Mouse (Mus musculus): Measurements from ENCODE around the gene Olfr1370. TPM values are rescaled to one million over a fixed set of nuclear protein-coding genes. Genes with fewer than 3 reads are reported as not detected.
"Not testable (repeated sequence)": the region's sequence is repeated elsewhere in the genome, so short reads cannot be mapped to it uniquely, and the experiment has no call there.

The Olfr1370 gene
- polyA plus RNA-seq (2015; fragmentation: Nextera tagmentation; extraction: Ambion mirVana): not detected in 2 replicates

DNA sequence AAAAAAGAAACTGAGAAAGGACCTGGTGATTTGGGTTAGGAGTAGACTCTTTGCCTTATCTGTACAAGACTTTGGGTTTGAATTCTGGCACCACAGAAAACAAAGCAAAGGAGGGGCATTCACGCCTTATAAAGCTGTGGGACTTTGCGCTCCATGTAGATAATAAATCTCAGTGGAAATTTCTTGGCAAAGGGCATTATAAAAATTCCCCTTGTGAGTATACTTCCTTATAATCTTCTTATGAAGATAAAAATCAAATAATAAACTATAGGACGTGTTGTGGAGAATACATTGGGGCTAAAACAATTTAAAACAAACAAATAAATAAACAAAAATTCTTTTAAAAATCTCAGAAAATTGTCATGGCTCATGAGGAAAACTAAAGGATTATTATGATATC lies at the start of gene Olfr1370:
Olfr1370 (minus strand) TSS at position 101 of the 400 bp plus-strand sequence.
- Histone ChIP-seq H3K4me2 (no peak within 1 kb of the TSS), H3K9ac (no peak within 1 kb of the TSS), H3K4me3 (replicated peaks) (no peak within 1 kb of the TSS), H3K27ac (no peak within 1 kb of the TSS), H3K4me1 (no peaks in the 10 kb centered on the region), H3K36me3 (no peaks in the 10 kb centered on the region), H3K9me3 (replicated peaks) (no peaks in the 10 kb centered on the region), H3K27me3 (no peaks in the 10 kb centered on the region)
- no peak for ATAC-seq (replicated peaks; ENCODE audit: low FRiP score)
- WGBS: 76% methylated on average over 3 of the region's 3 CpGs

DNA sequence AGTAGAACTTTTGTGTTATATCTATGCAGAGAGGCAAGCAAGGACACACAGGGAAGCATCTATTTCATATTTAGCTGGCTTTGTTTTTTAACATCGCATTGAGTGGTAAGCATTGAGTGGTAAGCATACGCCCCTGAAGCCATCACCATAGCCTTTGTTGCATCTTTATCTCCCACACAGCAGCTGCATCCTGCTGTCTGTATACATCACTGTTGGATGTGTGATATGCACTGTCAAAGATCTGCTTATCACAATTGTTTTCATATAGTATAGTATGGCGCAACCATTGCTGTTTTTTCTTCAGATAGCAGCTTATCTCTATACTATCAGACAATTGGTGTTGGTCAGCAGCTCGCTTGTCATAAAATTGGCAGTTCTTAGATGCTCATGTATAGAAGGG lies 39.4 kb upstream of the Olfr1370 start:
- no peak overlapping the region for H3K27ac ChIP-seq
- no peaks in the 10 kb centered on the region for H3K4me1 ChIP-seq
- ATAC-seq (replicated peaks; ENCODE audit: low FRiP score): no peak
- H3K4me3 ChIP-seq (replicated peaks): no peak overlapping the region
- H3K27me3 ChIP-seq: no peaks in the 10 kb centered on the region
- H3K4me2 ChIP-seq: no peak overlapping the region
- WGBS: 82% methylated on average over 4 of the region's 4 CpGs
- no peak overlapping the region for H3K9ac ChIP-seq
- H3K36me3 ChIP-seq: no peaks in the 10 kb centered on the region
- H3K9me3 ChIP-seq (replicated peaks): no peaks in the 10 kb centered on the region

DNA sequence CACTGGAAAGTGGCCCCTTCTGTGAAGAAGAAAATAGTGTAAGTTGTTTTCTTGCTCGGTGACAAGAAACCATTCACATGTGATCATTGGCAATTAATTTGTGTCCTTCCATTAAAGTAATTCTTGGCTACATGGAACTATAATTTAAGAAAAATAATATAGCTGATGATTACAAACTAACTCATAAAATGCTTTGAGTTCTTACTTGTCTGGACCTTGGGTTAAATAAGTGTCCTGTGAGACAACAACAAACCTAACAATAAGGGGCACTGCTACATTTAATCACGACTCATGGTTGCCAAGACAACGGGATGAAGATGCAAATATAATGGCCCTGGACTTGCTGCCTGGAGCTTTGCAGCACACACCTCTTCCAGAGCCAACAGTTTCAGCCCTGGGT lies 36.4 kb upstream of the Olfr1370 start, which contains the start of gene Olfr1369-ps1:
Olfr1369-ps1 (plus strand) TSS at position 301 of the 400 bp plus-strand sequence.
- not testable (repeated sequence) for H3K4me3 ChIP-seq (replicated peaks); H3K9ac ChIP-seq; H3K27me3 ChIP-seq; H3K9me3 ChIP-seq (replicated peaks); H3K4me2 ChIP-seq; H3K4me1 ChIP-seq; ATAC-seq (replicated peaks; ENCODE audit: low FRiP score); H3K27ac ChIP-seq; H3K36me3 ChIP-seq
- 82% methylated on average over 3 of the region's 3 CpGs for WGBS

GRCm38 (mm10) chr13:21110441-21110840 lies 35.7 kb upstream of the Olfr1370 start:
- WGBS: 96% methylated on average over 6 of the region's 6 CpGs
- H3K9ac ChIP-seq: no peak overlapping the region
- H3K36me3 ChIP-seq: no peaks in the 10 kb centered on the region
- H3K4me2 ChIP-seq: no peak overlapping the region
- H3K9me3 ChIP-seq (replicated peaks): no peaks in the 10 kb centered on the region
- H3K4me1 ChIP-seq: no peaks in the 10 kb centered on the region
- no peak overlapping the region for H3K27ac ChIP-seq
- no peaks in the 10 kb centered on the region for H3K27me3 ChIP-seq
- no peak for ATAC-seq (replicated peaks; ENCODE audit: low FRiP score)
- H3K4me3 ChIP-seq (replicated peaks): no peak overlapping the region

DNA sequence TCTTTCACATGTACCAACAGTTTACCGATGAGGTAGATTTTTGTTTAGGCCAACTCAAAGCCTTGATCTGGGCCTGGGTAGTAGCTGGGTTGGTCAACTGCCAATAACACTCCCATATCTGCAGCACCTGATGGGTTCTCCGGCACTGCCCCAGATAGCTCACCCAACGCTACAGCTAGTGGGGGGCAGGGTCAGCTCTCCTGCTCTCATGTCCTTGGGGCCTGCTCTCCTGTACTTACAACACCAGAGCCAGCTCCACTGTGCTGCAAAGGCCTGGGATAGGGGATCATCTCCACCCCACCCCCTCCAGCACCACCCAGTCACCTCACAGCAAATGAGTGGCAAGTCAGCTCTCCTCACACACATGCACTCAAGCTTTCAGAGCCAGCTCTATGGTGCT lies 35.0 kb upstream of the Olfr1370 start:
- no peak overlapping the region for H3K4me3 ChIP-seq (replicated peaks)
- H3K4me1 ChIP-seq: no peaks in the 10 kb centered on the region
- no peak overlapping the region for H3K9ac ChIP-seq
- no peak overlapping the region for H3K27ac ChIP-seq
- no peak overlapping the region for H3K4me2 ChIP-seq
- H3K36me3 ChIP-seq: no peaks in the 10 kb centered on the region
- no peaks in the 10 kb centered on the region for H3K9me3 ChIP-seq (replicated peaks)
- no peaks in the 10 kb centered on the region for H3K27me3 ChIP-seq
- ATAC-seq (replicated peaks; ENCODE audit: low FRiP score): no peak
- whole genome bisulfite sequencing: 97% methylated on average over 3 of the region's 3 CpGs

- no peaks in the 10 kb centered on the region for H3K9me3 ChIP-seq (replicated peaks)
- WGBS: 71% methylated on average over 2 of the region's 2 CpGs
- no peak overlapping the region for H3K4me2 ChIP-seq
- no peak overlapping the region for H3K27ac ChIP-seq
- ATAC-seq (replicated peaks; ENCODE audit: low FRiP score): no peak
- no peaks in the 10 kb centered on the region for H3K4me1 ChIP-seq
- H3K4me3 ChIP-seq (replicated peaks): no peak overlapping the region
- H3K36me3 ChIP-seq: no peaks in the 10 kb centered on the region
- no peaks in the 10 kb centered on the region for H3K27me3 ChIP-seq
- H3K9ac ChIP-seq: no peak overlapping the region
Observed at GRCm38 (mm10) chr13:21082686-21083085, 7.9 kb upstream of the Olfr1370 start.

- H3K4me2 ChIP-seq: no peak overlapping the region
- H3K4me3 ChIP-seq (replicated peaks): no peak overlapping the region
- no peak overlapping the region for H3K9ac ChIP-seq
- H3K9me3 ChIP-seq (replicated peaks): no peaks in the 10 kb centered on the region
- ATAC-seq (replicated peaks; ENCODE audit: low FRiP score): no peak
- no peak overlapping the region for H3K27ac ChIP-seq
- H3K36me3 ChIP-seq: no peaks in the 10 kb centered on the region
- no peaks in the 10 kb centered on the region for H3K4me1 ChIP-seq
- WGBS: 86% methylated on average over 2 of the region's 2 CpGs
- no peaks in the 10 kb centered on the region for H3K27me3 ChIP-seq
Observed at GRCm38 (mm10) chr13:21066021-21066420, 8.7 kb downstream of the Olfr1370 start.

GRCm38 (mm10) chr13:21050118-21050517 lies 24.6 kb downstream of the Olfr1370 start:
- Histone ChIP-seq H3K4me3 (replicated peaks) (no peak overlapping the region), H3K9me3 (replicated peaks) (no peaks in the 10 kb centered on the region), H3K4me1 (no peaks in the 10 kb centered on the region), H3K4me2 (no peak overlapping the region), H3K9ac (no peak overlapping the region), H3K27ac (no peak overlapping the region), H3K36me3 (no peaks in the 10 kb centered on the region), H3K27me3 (no peaks in the 10 kb centered on the region)
- no peak for ATAC-seq (replicated peaks; ENCODE audit: low FRiP score)
- 53% methylated on average over 1 of the region's 1 CpGs for WGBS

DNA sequence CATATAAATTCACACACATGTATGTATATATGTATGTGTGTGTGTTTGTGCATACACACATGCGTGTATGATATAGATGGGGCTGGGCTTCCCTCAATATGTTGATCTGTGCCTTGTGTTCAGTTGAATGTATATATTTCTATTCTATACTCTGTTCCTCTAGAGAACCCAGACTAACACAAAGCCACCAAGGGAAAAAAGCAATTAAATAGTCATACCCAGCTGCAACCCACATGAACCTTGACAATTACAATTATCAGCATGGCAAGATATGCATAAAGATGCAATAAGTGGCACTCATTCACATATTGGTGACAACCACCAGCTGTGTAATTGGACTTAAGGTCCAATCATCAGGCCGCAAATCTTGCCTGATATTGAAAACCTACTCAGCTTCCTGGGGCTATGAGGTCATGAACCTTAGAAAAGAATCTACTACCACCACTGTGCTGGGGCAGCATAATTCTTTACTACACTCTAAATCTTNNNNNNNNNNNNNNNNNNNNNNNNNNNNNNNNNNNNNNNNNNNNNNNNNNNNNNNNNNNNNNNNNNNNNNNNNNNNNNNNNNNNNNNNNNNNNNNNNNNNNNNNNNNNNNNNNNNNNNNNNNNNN lies 34.1 kb downstream of the Olfr1370 start:
- 87% methylated on average over 2 of the region's 2 CpGs for WGBS
- no peaks in the 10 kb centered on the region for H3K9me3 ChIP-seq (replicated peaks)

DNA sequence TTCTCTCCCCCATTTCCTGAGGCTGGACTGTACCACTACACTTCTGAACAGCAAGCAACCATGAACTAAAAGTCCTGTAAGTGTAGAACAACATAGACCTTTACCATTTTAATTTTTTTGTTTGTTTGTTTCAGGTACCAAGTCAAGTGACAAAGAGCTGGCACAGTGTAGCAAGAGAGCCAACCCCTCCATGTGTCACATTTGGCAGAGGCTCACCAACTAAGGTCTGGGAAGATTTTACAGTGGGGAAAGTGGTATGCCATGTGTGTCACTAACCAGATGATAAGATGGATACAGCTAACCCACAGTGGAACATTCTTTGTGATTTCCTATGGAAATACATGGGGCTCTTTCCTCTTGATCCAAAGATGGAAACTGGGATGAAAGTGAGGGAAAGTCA lies 38.8 kb downstream of the Olfr1370 start:
- Histone ChIP-seq H3K27me3 (no peaks in the 10 kb centered on the region), H3K4me2 (no peak overlapping the region)

More for the DNA sequence above, 34.1 kb downstream of the Olfr1370 start:
- no peak overlapping the region for H3K27ac ChIP-seq
- no peaks in the 10 kb centered on the region for H3K4me1 ChIP-seq
- H3K27me3 ChIP-seq: no peaks in the 10 kb centered on the region
- no peak overlapping the region for H3K4me3 ChIP-seq (replicated peaks)
- no peak overlapping the region for H3K4me2 ChIP-seq
- no peak overlapping the region for H3K9ac ChIP-seq
- ATAC-seq (replicated peaks; ENCODE audit: low FRiP score): no peak
- no peaks in the 10 kb centered on the region for H3K36me3 ChIP-seq

DNA sequence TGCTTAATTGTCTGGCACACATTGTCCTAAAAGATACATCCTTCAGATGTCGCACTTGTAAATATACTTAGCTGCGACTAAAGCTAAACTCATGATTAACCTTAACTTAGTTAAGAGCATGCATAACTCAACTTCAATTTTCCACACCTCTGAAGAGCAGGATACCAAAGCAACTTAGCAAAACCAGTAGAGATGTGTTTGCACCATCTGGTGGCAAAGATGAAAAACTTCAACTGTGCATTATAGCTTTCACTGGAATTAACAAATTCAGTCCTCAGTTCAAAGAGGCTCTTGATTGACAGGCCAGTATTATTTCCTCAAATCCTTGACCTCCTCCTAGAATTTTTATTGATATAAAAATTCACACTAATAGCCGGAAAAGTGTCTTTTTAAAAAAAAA lies 39.7 kb downstream of the Olfr1370 start:
- Histone ChIP-seq H3K36me3 (no peaks in the 10 kb centered on the region), H3K4me2 (no peak overlapping the region), H3K9ac (no peak overlapping the region), H3K4me3 (replicated peaks) (no peak overlapping the region), H3K4me1 (no peaks in the 10 kb centered on the region), H3K9me3 (replicated peaks) (no peaks in the 10 kb centered on the region), H3K27me3 (no peaks in the 10 kb centered on the region), H3K27ac (no peak overlapping the region)
- WGBS: 70% methylated on average over 3 of the region's 3 CpGs
- no peak for ATAC-seq (replicated peaks; ENCODE audit: low FRiP score)

More for the DNA sequence above, 38.8 kb downstream of the Olfr1370 start:
- Histone ChIP-seq H3K9ac (no peak overlapping the region), H3K4me1 (no peaks in the 10 kb centered on the region), H3K9me3 (replicated peaks) (no peaks in the 10 kb centered on the region), H3K27ac (no peak overlapping the region), H3K4me3 (replicated peaks) (no peak overlapping the region), H3K36me3 (no peaks in the 10 kb centered on the region)
- no peak for ATAC-seq (replicated peaks; ENCODE audit: low FRiP score)

- ATAC-seq (replicated peaks; ENCODE audit: low FRiP score): no peak
- no peaks in the 10 kb centered on the region for H3K4me1 ChIP-seq
- H3K27ac ChIP-seq: no peak overlapping the region
- no peaks in the 10 kb centered on the region for H3K36me3 ChIP-seq
- H3K4me2 ChIP-seq: no peak overlapping the region
- H3K9ac ChIP-seq: no peak overlapping the region
- H3K9me3 ChIP-seq (replicated peaks): no peaks in the 10 kb centered on the region
- 60% methylated on average over 3 of the region's 3 CpGs for WGBS
- H3K27me3 ChIP-seq: no peaks in the 10 kb centered on the region
- H3K4me3 ChIP-seq (replicated peaks): no peak overlapping the region
Observed at GRCm38 (mm10) chr13:21033176-21033575, 41.6 kb downstream of the Olfr1370 start.

- ATAC-seq (replicated peaks; ENCODE audit: low FRiP score): no peak
- Histone ChIP-seq H3K9me3 (replicated peaks) (no peaks in the 10 kb centered on the region), H3K4me2 (no peak overlapping the region), H3K4me1 (no peaks in the 10 kb centered on the region), H3K4me3 (replicated peaks) (no peak overlapping the region), H3K36me3 (no peaks in the 10 kb centered on the region), H3K9ac (no peak overlapping the region), H3K27me3 (no peaks in the 10 kb centered on the region), H3K27ac (no peak overlapping the region)
- 78% methylated on average over 5 of the region's 5 CpGs for WGBS
Observed at GRCm38 (mm10) chr13:21024831-21025230, 49.9 kb downstream of the Olfr1370 start.

Data from kidney, embryonic 15.5 days (tissue).